Comparison of ENCODE assay signal across 8 mouse cellular contexts in genomic region chr2:85061107-85061541, GRCm38 (mm10). TPM values are rescaled to one million over a fixed set of nuclear protein-coding genes. Genes with fewer than 3 reads are reported as not detected.
DNase-seq lines count a peak whose midpoint lies in the region; ATAC-seq and TF ChIP-seq lines count a peak whose summit lies in the region.

No protein-coding gene starts in this region.

- peaks cover 89% of the 10 kb centered on the region for H3K36me3 ChIP-seq in embryonic facial prominence, embryonic 13.5 days
- H3K36me3 ChIP-seq in liver, embryonic 14.5 days (replicated peaks; ENCODE audit: control insufficient read depth, insufficient read depth, low read depth): no peaks in the 10 kb centered on the region
- peaks cover 47% of the 10 kb centered on the region for H3K36me3 ChIP-seq in stomach, postnatal 0 days (ENCODE audit: control insufficient read depth, insufficient read depth, low read length)

- peaks cover 20% of the 10 kb centered on the region for H3K4me1 ChIP-seq in embryonic facial prominence, embryonic 13.5 days
- H3K4me1 ChIP-seq in liver, embryonic 14.5 days (replicated peaks; ENCODE audit: control insufficient read depth in 2 of 2, insufficient read depth in 2 of 2, low read length in 1 of 2): 0 out of 4 replicates have a peak, but pooled peaks cover 0 to 2% of the 10 kb centered on the region in 2 experiments
- no peaks in the 10 kb centered on the region for H3K4me1 ChIP-seq in stomach, postnatal 0 days (replicated peaks; ENCODE audit: control insufficient read depth, insufficient read depth)

- peak overlapping the region; percentile 68 for H3K9ac ChIP-seq in embryonic facial prominence, embryonic 13.5 days
- H3K9ac ChIP-seq in liver, embryonic 14.5 days (replicated peaks): peak overlapping the region; percentile 21; the same call in 1 of the 2 replicates
- H3K9ac ChIP-seq in stomach, postnatal 0 days (ENCODE audit: low read length): peak overlapping the region; percentile 72

- TF ChIP-seq EP300 in liver, embryonic 14.5 days (IDR thresholded peaks at IDR 0.05; ENCODE audit: low read depth): no peak
- no peak for TF ChIP-seq EP300 in stomach, postnatal 0 days (optimal IDR thresholded peaks at IDR 0.05)

- ATAC-seq in embryonic facial prominence, embryonic 13.5 days (ENCODE audit: insufficient number of reproducible peaks, insufficient read depth, low FRiP score, low TSS enrichment, low read depth): peak; percentile 17; the same call in 1 of the 2 replicates
- ATAC-seq in inflammation-experienced regulatory T-cells, adult 6 months: peak; percentile 10
- peak; percentile 24; the same call in 1 of the 2 replicates for ATAC-seq in liver, embryonic 14.5 days (ENCODE audit: insufficient read depth)
- peak; percentile 76 for ATAC-seq in stomach, postnatal 0 days (ENCODE audit: low FRiP score, low TSS enrichment)

- H3K4me2 ChIP-seq in embryonic facial prominence, embryonic 13.5 days: peak overlapping the region; percentile 67
- peak overlapping the region; percentile 59 for H3K4me2 ChIP-seq in liver, embryonic 14.5 days (ENCODE audit: low read depth)
- H3K4me2 ChIP-seq in stomach, postnatal 0 days (replicated peaks; ENCODE audit: low read depth): peak overlapping the region; percentile 77

- no peaks in the 10 kb centered on the region for H3K27me3 ChIP-seq in embryonic facial prominence, embryonic 13.5 days
- no peaks in the 10 kb centered on the region for H3K27me3 ChIP-seq in liver, embryonic 14.5 days (ENCODE audit: control insufficient read depth, insufficient read depth, low read length)
- no peaks in the 10 kb centered on the region for H3K27me3 ChIP-seq in stomach, postnatal 0 days (ENCODE audit: control insufficient read depth, insufficient read depth, low read length)

- TF ChIP-seq CTCF in liver, embryonic 14.5 days (IDR thresholded peaks at IDR 0.05; ENCODE audit: low read depth): no peak
- TF ChIP-seq CTCF in stomach, postnatal 0 days (IDR thresholded peaks at IDR 0.05; ENCODE audit: low read depth): no peak

- H3K27ac ChIP-seq in embryonic facial prominence, embryonic 13.5 days: peak overlapping the region; percentile 77
- no peak overlapping the region for H3K27ac ChIP-seq in liver, embryonic 14.5 days
- peak overlapping the region; percentile 96 for H3K27ac ChIP-seq in stomach, postnatal 0 days (replicated peaks)

- H3K4me3 ChIP-seq in embryonic facial prominence, embryonic 13.5 days: peak overlapping the region; percentile 44
- peak overlapping the region; percentile 24 to 52 for H3K4me3 ChIP-seq in liver, embryonic 14.5 days (ENCODE audit: insufficient read depth in 1 of 2, low read depth in 2 of 2, low read length in 2 of 2)
- H3K4me3 ChIP-seq in stomach, postnatal 0 days (ENCODE audit: low read depth, low read length): peak overlapping the region; percentile 46

- peak; percentile 37 for DNase-seq in ovary, postnatal 36 days (ENCODE audit: low spot score)
- DNase-seq in ovary, adult 18-20 months (ENCODE audit: low spot score): no peak
- no peak for DNase-seq in liver, embryonic 14.5 days (ENCODE audit: low read depth in 3 of 3, low spot score in 3 of 3)
- DNase-seq in stomach, postnatal 0 days (ENCODE audit: low spot score): no peak
- no peak for DNase-seq in right cerebral cortex, adult 18-20 months
- DNase-seq in cerebellum, postnatal 4 days (ENCODE audit: low spot score in 2 of 2): no peak

- 31% methylated on average over 10 of the region's 10 CpGs for WGBS in embryonic facial prominence, embryonic 13.5 days
- 37% methylated on average over 10 of the region's 10 CpGs for WGBS in liver, embryonic 14.5 days (ENCODE audit: insufficient replicate concordance)
- 12% methylated on average over 10 of the region's 10 CpGs for WGBS in stomach, postnatal 0 days

- H3K9me3 ChIP-seq in embryonic facial prominence, embryonic 13.5 days: no peaks in the 10 kb centered on the region
- H3K9me3 ChIP-seq in liver, embryonic 14.5 days (ENCODE audit: control insufficient read depth, low read length): no peaks in the 10 kb centered on the region
- no peaks in the 10 kb centered on the region for H3K9me3 ChIP-seq in stomach, postnatal 0 days (ENCODE audit: control insufficient read depth, low read length)

RNA-seq across cellular contexts. Expression of gene Tnks1bp1, which starts 13.3 kb away (rescaled TPM):
- 35.5 and 42.2 TPM in 2 replicates for polyA plus RNA-seq in embryonic facial prominence, embryonic 13.5 days (2015; fragmentation: Nextera tagmentation; extraction: Ambion mirVana)
- 1 to 10 TPM; 4.9 to 6.6 (median 5.0) TPM for polyA plus RNA-seq in inflammation-experienced regulatory T-cells, adult 6 months (2017; shearing (Covaris generic))
- 3.9 and 4.4 TPM in 2 replicates for polyA plus RNA-seq in liver, embryonic 14.5 days (2012; rRNA removed)
- polyA plus RNA-seq in liver, embryonic 14.5 days (2014; fragmentation: Nextera tagmentation; extraction: Ambion mirVana): 0.75 and 1.0 TPM in 2 replicates
- polyA plus RNA-seq in stomach, postnatal 0 days (2015; fragmentation: Nextera tagmentation; extraction: Ambion mirVana): 32.9 and 34.0 TPM in 2 replicates

RNA-seq across cellular contexts. Expression of gene P2rx3, which starts 23.9 kb away (rescaled TPM):
- 1.1 and 1.6 TPM in 2 replicates for polyA plus RNA-seq in embryonic facial prominence, embryonic 13.5 days (2015; fragmentation: Nextera tagmentation; extraction: Ambion mirVana)
- 1 to 10 TPM in 1 of 3 experiments, not detected in 2; 1.3 TPM for polyA plus RNA-seq in inflammation-experienced regulatory T-cells, adult 6 months (2017; shearing (Covaris generic))
- polyA plus RNA-seq in liver, embryonic 14.5 days (2012; rRNA removed): 0.12 and 0.22 TPM in 2 replicates
- 0.08 and 0.17 TPM in 2 replicates for polyA plus RNA-seq in liver, embryonic 14.5 days (2014; fragmentation: Nextera tagmentation; extraction: Ambion mirVana)
- 0.62 and 0.73 TPM in 2 replicates for polyA plus RNA-seq in stomach, postnatal 0 days (2015; fragmentation: Nextera tagmentation; extraction: Ambion mirVana)

RNA-seq across cellular contexts. Expression of gene Ssrp1, which starts 24.1 kb away (rescaled TPM):
- polyA plus RNA-seq in embryonic facial prominence, embryonic 13.5 days (2015; fragmentation: Nextera tagmentation; extraction: Ambion mirVana): 291 and 303 TPM in 2 replicates
- polyA plus RNA-seq in inflammation-experienced regulatory T-cells, adult 6 months (2017; shearing (Covaris generic)): 100 to 1,000 TPM; 151 to 189 (median 155) TPM
- 82.2 and 115 TPM in 2 replicates for polyA plus RNA-seq in liver, embryonic 14.5 days (2012; rRNA removed)
- 160 and 183 TPM in 2 replicates for polyA plus RNA-seq in liver, embryonic 14.5 days (2014; fragmentation: Nextera tagmentation; extraction: Ambion mirVana)
- 84.8 and 90.0 TPM in 2 replicates for polyA plus RNA-seq in stomach, postnatal 0 days (2015; fragmentation: Nextera tagmentation; extraction: Ambion mirVana)

Comparison
In these comparisons a context has a peak if more than half of its experiments do, and no peak if none do; other contexts are left out.
1. ATAC-seq: peak in every context shown above with its lines; median percentile 76 in stomach, postnatal 0 days; 24 in liver, embryonic 14.5 days; 17 in embryonic facial prominence, embryonic 13.5 days; 10 in inflammation-experienced regulatory T-cells, adult 6 months.
2. H3K9ac ChIP-seq: peak in every context shown above with its lines; median percentile 72 in stomach, postnatal 0 days; 68 in embryonic facial prominence, embryonic 13.5 days; 21 in liver, embryonic 14.5 days.